Mouse (Mus musculus): ENCODE results near the gene Thy1.

- TF ChIP-seq CTCF (conservative IDR thresholded peaks at IDR 0.05; ENCODE audit: low read length) = no peak
- TF ChIP-seq POU5F1 (IDR thresholded peaks at IDR 0.05; ENCODE audit: borderline replicate concordance, low read length) = no peak
- no peak for TF ChIP-seq NANOG (IDR thresholded peaks at IDR 0.05; ENCODE audit: borderline replicate concordance, low read length)
Observed at GRCm38 (mm10) chr9:43997681-43998080, 45.5 kb upstream of the Thy1 start.
